Mouse (Mus musculus): ENCODE measurements around the gene H2-DMb1.
A peak's percentile ranks its signal among the peaks of the same experiment; 100 is the strongest.

Gene H2-DMb1

GRCm38 (mm10) chr17:34122188-34122984, 30.5 kb upstream of the H2-DMb1 start, which contains the start of gene Brd2:
Gene Brd2 (minus strand): TSS chr17:34122634.
- peak; percentile 99 for DNase-seq (ENCODE audit: extremely low spot score, low spot score)

- no peak for DNase-seq (ENCODE audit: extremely low spot score, low spot score)
Measured at GRCm38 (mm10) chr17:34123111-34123510, 29.8 kb upstream of the H2-DMb1 start.

GRCm38 (mm10) chr17:34123518-34123917, 29.4 kb upstream of the H2-DMb1 start:
- DNase-seq (ENCODE audit: extremely low spot score, low spot score): no peak

GRCm38 (mm10) chr17:34124649-34125048, 28.2 kb upstream of the H2-DMb1 start:
- no peak for DNase-seq (ENCODE audit: extremely low spot score, low spot score)

GRCm38 (mm10) chr17:34126826-34127420, 25.9 kb upstream of the H2-DMb1 start:
- DNase-seq (ENCODE audit: extremely low spot score, low spot score): no peak

GRCm38 (mm10) chr17:34127475-34127874, 25.4 kb upstream of the H2-DMb1 start:
- no peak for DNase-seq (ENCODE audit: extremely low spot score, low spot score)

GRCm38 (mm10) chr17:34128264-34128937, 24.5 kb upstream of the H2-DMb1 start:
- no peak for DNase-seq (ENCODE audit: extremely low spot score, low spot score)

- no peak for DNase-seq (ENCODE audit: extremely low spot score, low spot score)
Measured at GRCm38 (mm10) chr17:34128944-34129791, 23.7 kb upstream of the H2-DMb1 start.

GRCm38 (mm10) chr17:34130073-34130947, 22.6 kb upstream of the H2-DMb1 start:
- no peak for DNase-seq (ENCODE audit: extremely low spot score, low spot score)

GRCm38 (mm10) chr17:34131911-34132310, 21.0 kb upstream of the H2-DMb1 start:
- no peak for DNase-seq (ENCODE audit: extremely low spot score, low spot score)

GRCm38 (mm10) chr17:34133289-34133688, 19.6 kb upstream of the H2-DMb1 start:
- no peak for DNase-seq (ENCODE audit: extremely low spot score, low spot score)

GRCm38 (mm10) chr17:34134451-34134850, 18.4 kb upstream of the H2-DMb1 start:
- DNase-seq (ENCODE audit: extremely low spot score, low spot score): no peak

GRCm38 (mm10) chr17:34135297-34136224, 17.3 kb upstream of the H2-DMb1 start:
- DNase-seq (ENCODE audit: extremely low spot score, low spot score): peak; percentile 99

GRCm38 (mm10) chr17:34137601-34138000, 15.3 kb upstream of the H2-DMb1 start:
- DNase-seq (ENCODE audit: extremely low spot score, low spot score): no peak

GRCm38 (mm10) chr17:34138655-34139054, 14.2 kb upstream of the H2-DMb1 start:
- DNase-seq (ENCODE audit: extremely low spot score, low spot score): no peak

GRCm38 (mm10) chr17:34139416-34139815, 13.5 kb upstream of the H2-DMb1 start:
- DNase-seq (ENCODE audit: extremely low spot score, low spot score): peak; percentile 51

GRCm38 (mm10) chr17:34140240-34140639, 12.6 kb upstream of the H2-DMb1 start:
- no peak for DNase-seq (ENCODE audit: extremely low spot score, low spot score)

- no peak for DNase-seq (ENCODE audit: extremely low spot score, low spot score)
Measured at GRCm38 (mm10) chr17:34141448-34141847, 11.4 kb upstream of the H2-DMb1 start.

GRCm38 (mm10) chr17:34142456-34143010, 10.3 kb upstream of the H2-DMb1 start:
- no peak for DNase-seq (ENCODE audit: extremely low spot score, low spot score)
